Mouse (Mus musculus) small intestine, adult 2 months (tissue): ENCODE measurements around the gene Prnp. TPM values are rescaled to one million over a fixed set of nuclear protein-coding genes. Genes with fewer than 3 reads are reported as not detected.

Experiments
- H3K27ac ChIP-seq: fragments of 200-500 bp; 2 replicates; pipeline ENCODE4 v1.5.1; 2012; ENCODE audit warnings: low read depth, low read length, control low read depth, inconsistent platforms; ENCODE audit not compliant: insufficient read depth
- H3K27me3 ChIP-seq: fragments of 200-500 bp; 2 replicates; pipeline ENCODE4 v1.6.1; 2012; ENCODE audit warnings: mild to moderate bottlenecking, moderate library complexity, low read length, inconsistent platforms; ENCODE audit not compliant: control insufficient read depth, insufficient read depth
- H3K36me3 ChIP-seq: fragments of 200-500 bp; 2 replicates; pipeline ENCODE4 v1.6.1; 2012; ENCODE audit warnings: mild to moderate bottlenecking, low read length, control low read depth, inconsistent platforms; ENCODE audit not compliant: control insufficient read depth, insufficient read depth
- H3K4me1 ChIP-seq: fragments of 200-500 bp; 2 replicates; pipeline ENCODE4 v1.6.1; 2012; ENCODE audit warnings: low read length, inconsistent platforms, mixed read lengths; ENCODE audit not compliant: control insufficient read depth, insufficient read depth, insufficient read length
- H3K4me3 ChIP-seq: fragments of 200-500 bp; 2 replicates; pipeline ENCODE4 v1.5.1; 2012; ENCODE audit warnings: low read depth, mild to moderate bottlenecking, control low read depth, inconsistent platforms, low read length, moderate library complexity
- CTCF ChIP-seq: fragments of 200-500 bp; IDR thresholded peaks from 2 replicates; pipeline ENCODE4 v1.5.1; 2012; ENCODE audit warnings: low read depth, mild to moderate bottlenecking, control low read depth, inconsistent platforms, low read length, moderate library complexity, mixed read lengths; ENCODE audit not compliant: insufficient replicate concordance, insufficient read length; ENCODE audit errors: extremely low read depth
- POLR2A ChIP-seq: fragments of 200-500 bp; IDR thresholded peaks from 2 replicates; pipeline ENCODE4 v1.6.1; 2012; ENCODE audit warnings: low read depth, mild to moderate bottlenecking, control low read depth, inconsistent platforms, low read length, moderate library complexity
- WGBS: fragments of 180-500 bp; shearing (Covaris S2); methylation state at CpG from one replicate; pipeline ENCODE4 v1.1.7; 2018; 5-methylcytosine and 5-hydroxymethylcytosine counted together
- polyA plus RNA-seq: library from polyadenylated mRNA; depleted of rRNA; stranded (reverse); fragments of >200 nt; gene quantifications from 2 replicates; pipeline ENCODE4 v1.2.3, GENCODE M21; 2012

Gene Prnp
- polyA plus RNA-seq, 1 experiment, result 13.5 TPM

GRCm38 (mm10) chr2:131932275-131932902 lies 22.7 kb downstream of the Prnp start:
- no peaks in the 10 kb centered on the region for H3K4me1 ChIP-seq
- TF ChIP-seq POLR2A (no peak), CTCF (no peak)
- H3K4me3 ChIP-seq, result no peak overlapping the region
- 61% methylated on average over 7 of the region's 7 CpGs for WGBS
- H3K27me3 ChIP-seq, result no peaks in the 10 kb centered on the region
- no peaks in the 10 kb centered on the region for H3K36me3 ChIP-seq
- H3K27ac ChIP-seq, result no peak overlapping the region

- H3K4me3 ChIP-seq, result no peak overlapping the region
Measured at GRCm38 (mm10) chr2:131933013-131933412, 23.3 kb downstream of the Prnp start.

GRCm38 (mm10) chr2:131933598-131933997 lies 23.9 kb downstream of the Prnp start:
- no peak overlapping the region for H3K27ac ChIP-seq

More at GRCm38 (mm10) chr2:131933013-131933412, 23.3 kb downstream of the Prnp start:
- no peaks in the 10 kb centered on the region for H3K36me3 ChIP-seq
- TF ChIP-seq CTCF, result no peak
- no peak for TF ChIP-seq POLR2A
- H3K4me1 ChIP-seq, result no peaks in the 10 kb centered on the region
- 33% methylated on average over 6 of the region's 6 CpGs for WGBS
- no peaks in the 10 kb centered on the region for H3K27me3 ChIP-seq
- no peak overlapping the region for H3K27ac ChIP-seq

DNA sequence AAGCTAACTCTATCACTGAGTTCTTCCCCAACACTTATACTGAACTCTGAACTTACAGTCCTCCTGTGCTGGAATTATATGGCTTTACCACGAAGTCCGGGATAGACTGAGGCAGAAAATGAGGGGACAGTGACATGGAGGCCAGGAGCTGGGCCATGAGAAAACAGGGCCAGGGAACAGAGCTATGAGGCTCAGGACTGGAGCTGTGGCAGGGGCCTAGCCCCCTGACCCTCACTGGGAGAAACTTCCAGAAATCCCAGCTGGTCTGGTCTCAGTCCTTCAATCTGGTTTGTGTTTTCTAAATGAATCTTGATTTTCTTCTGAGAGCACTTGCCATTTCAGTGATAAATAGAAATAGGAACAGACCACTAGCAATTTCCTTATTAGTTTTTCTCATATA lies 24.5 kb downstream of the Prnp start:
- WGBS, result 56% methylated on average over 2 of the region's 2 CpGs
- H3K4me3 ChIP-seq, result no peak overlapping the region

More at GRCm38 (mm10) chr2:131933598-131933997, 23.9 kb downstream of the Prnp start:
- Histone ChIP-seq H3K4me3 (no peak overlapping the region), H3K27me3 (no peaks in the 10 kb centered on the region), H3K36me3 (no peaks in the 10 kb centered on the region), H3K4me1 (no peaks in the 10 kb centered on the region)
- WGBS, result 46% methylated on average over 3 of the region's 3 CpGs
- TF ChIP-seq POLR2A (no peak), CTCF (no peak)

DNA sequence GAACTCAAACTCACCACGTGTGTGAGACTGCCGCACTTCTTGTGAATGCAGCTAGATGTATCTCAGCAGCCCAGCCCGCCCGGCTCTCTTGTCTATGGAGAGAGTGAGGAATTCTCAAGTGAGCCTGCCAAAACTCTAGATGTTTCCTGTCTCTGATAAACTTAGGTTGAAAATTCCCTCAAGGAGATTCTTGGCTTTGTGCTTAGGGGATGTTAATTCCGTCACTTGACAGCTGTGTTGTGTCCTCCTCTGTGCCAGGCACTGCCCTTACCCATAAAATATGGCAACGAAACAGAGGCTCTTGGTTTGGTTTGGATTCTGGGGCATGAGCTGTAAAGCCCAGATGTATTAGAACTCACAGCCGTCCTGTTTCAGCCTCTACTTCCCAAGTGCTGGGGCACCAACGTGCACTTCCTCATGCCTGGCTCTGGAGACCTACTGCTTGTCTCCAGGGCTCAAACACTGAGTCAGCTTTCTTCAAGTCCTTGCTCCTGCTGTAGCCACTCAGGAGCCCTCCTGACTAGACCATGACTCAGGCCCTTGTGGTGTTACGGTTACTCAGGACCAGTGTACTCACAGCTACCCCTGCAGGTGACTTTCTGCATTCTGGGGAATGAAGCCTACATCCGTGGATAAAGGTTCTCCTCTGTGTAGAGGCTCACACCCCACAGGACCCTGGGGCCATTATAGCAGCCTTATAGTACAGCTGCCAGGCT lies 25.8 kb downstream of the Prnp start:
- Histone ChIP-seq H3K27me3 (no peaks in the 10 kb centered on the region), H3K36me3 (no peaks in the 10 kb centered on the region), H3K4me1 (no peaks in the 10 kb centered on the region), H3K4me3 (no peak overlapping the region), H3K27ac (no peak overlapping the region)
- TF ChIP-seq CTCF (peak; percentile 20; the same call in 1 of the 2 replicates), POLR2A (no peak)
- 67% methylated on average over 10 of the region's 10 CpGs for WGBS

More for the DNA sequence above, 24.5 kb downstream of the Prnp start:
- Histone ChIP-seq H3K4me1 (no peaks in the 10 kb centered on the region), H3K27ac (no peak overlapping the region), H3K27me3 (no peaks in the 10 kb centered on the region), H3K36me3 (no peaks in the 10 kb centered on the region)
- no peak for TF ChIP-seq POLR2A
- no peak for TF ChIP-seq CTCF

DNA sequence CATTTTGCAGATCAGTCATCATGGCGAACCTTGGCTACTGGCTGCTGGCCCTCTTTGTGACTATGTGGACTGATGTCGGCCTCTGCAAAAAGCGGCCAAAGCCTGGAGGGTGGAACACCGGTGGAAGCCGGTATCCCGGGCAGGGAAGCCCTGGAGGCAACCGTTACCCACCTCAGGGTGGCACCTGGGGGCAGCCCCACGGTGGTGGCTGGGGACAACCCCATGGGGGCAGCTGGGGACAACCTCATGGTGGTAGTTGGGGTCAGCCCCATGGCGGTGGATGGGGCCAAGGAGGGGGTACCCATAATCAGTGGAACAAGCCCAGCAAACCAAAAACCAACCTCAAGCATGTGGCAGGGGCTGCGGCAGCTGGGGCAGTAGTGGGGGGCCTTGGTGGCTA lies 26.7 kb downstream of the Prnp start:
- 94% methylated on average over 10 of the region's 10 CpGs for WGBS
- Histone ChIP-seq H3K27ac (no peak overlapping the region), H3K27me3 (no peaks in the 10 kb centered on the region), H3K36me3 (no peaks in the 10 kb centered on the region), H3K4me1 (no peaks in the 10 kb centered on the region), H3K4me3 (no peak overlapping the region)
- TF ChIP-seq CTCF (no peak), POLR2A (no peak)

DNA sequence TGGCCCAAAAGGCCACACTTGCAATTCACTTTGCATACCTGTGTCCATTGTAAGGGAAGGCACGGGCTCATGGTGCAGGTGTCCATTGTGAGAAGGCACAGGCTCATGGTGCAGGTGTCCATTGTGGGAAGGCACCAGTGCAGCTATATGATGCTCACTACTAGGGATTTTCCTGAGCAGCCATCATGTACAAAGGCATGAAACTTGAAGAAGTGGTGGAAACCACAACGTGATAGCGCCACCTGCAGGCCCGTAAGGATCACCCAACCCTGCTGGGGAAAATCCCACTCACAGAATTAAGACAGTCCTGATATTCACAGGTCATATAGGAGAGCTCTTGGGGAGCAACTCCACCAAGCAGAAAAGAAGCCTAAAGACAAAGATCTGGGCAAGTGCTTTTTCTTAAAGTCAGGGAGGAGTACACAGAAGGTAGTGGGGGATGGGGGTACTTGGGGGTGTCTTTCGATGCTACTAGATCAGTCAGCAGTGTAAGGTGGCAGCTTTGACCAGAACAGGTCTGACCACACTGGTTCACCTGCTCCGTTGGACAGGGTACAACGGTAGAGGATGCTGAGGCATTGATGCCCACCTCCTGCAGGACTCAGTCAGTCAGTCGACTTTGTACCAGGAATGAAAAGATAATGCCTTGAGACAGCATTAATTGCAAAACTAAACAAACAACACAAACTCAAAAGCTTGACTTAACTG lies 29.8 kb downstream of the Prnp start:
- WGBS, result 35% methylated on average over 8 of the region's 8 CpGs
- Histone ChIP-seq H3K4me1 (no peaks in the 10 kb centered on the region), H3K27ac (no peak overlapping the region), H3K36me3 (no peaks in the 10 kb centered on the region), H3K4me3 (no peak overlapping the region), H3K27me3 (no peaks in the 10 kb centered on the region)
- TF ChIP-seq POLR2A (no peak), CTCF (peak; percentile 83; the same call in 1 of the 2 replicates)
